Mouse (Mus musculus) thymus, postnatal 36 days (tissue): ENCODE results near the gene Msl3.
"Not testable (repeated sequence)": the region's sequence is repeated elsewhere in the genome, so short reads cannot be mapped to it uniquely, and the experiment has no call there.

ENCODE experiments used
- DNase-seq, 2 experiments: peaks; one replicate each; pipeline ENCODE4 v3.0.0; 2022; ENCODE audit warnings: mixed read lengths in 2 of 2

Gene Msl3

GRCm38 (mm10) chrX:168673525-168674406, at the start of gene Msl3:
Gene Msl3, minus strand, starts transcription at chrX:168673898.
- peak; percentile 79 to 84 for DNase-seq

DNA sequence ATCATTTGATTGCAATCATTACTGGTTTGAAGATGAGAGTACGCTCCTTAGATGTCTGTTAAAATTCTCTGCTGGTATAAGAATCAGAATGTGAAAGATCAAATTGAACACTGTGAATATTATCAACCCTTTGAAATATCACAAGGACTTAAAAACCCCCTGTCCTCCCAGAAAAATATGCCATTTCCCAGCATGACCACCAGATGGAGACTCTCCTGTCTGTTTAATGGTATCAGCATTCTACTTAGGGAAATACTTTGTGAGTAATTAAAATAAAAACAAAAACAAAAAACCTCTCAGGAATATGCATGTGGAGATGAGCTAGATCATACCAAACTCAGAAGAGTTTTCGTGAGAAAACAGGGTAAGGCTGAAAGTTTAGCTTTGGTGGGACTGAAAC, 44.3 kb upstream of the Msl3 start:
- no peak for DNase-seq

- DNase-seq, result no peak
These were observed 787 bp upstream of the Msl3 start for GRCm38 (mm10) chrX:168674407-168674962.

DNA sequence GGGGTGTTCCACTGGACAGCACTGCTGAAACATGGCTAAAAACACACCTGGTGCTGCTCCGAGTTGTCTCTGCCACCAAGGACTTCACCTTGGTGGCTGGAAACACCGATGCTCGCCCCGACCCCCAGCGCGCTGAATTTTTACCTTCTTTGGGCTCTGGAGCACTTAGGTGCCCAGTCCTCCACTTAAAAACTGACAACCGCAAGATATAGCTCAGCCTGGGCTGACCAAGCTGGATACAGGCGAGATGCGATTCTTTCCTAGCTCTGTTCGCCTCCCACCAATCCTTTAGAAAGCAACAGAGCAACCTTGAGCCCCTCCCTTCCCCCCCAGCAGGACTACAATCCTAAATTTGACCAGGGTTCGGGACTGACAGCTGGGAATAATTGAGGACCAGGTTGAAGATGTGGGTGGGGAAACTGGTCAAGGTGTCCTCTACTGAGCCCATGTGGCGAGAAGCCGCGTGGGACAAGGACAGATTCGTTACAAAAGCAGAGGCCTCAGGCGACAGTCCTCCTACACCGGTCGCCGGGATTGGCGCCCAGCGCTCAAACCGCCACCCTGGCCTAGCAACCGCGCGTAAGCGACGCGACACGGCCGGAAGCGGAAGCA, 679 bp downstream of the Msl3 start:
- DNase-seq, result peak in 1 of 2 experiments; percentile 16

- DNase-seq, result peak; percentile 25 to 37
These were observed 1.3 kb downstream of the Msl3 start for GRCm38 (mm10) chrX:168672425-168672824.

DNA sequence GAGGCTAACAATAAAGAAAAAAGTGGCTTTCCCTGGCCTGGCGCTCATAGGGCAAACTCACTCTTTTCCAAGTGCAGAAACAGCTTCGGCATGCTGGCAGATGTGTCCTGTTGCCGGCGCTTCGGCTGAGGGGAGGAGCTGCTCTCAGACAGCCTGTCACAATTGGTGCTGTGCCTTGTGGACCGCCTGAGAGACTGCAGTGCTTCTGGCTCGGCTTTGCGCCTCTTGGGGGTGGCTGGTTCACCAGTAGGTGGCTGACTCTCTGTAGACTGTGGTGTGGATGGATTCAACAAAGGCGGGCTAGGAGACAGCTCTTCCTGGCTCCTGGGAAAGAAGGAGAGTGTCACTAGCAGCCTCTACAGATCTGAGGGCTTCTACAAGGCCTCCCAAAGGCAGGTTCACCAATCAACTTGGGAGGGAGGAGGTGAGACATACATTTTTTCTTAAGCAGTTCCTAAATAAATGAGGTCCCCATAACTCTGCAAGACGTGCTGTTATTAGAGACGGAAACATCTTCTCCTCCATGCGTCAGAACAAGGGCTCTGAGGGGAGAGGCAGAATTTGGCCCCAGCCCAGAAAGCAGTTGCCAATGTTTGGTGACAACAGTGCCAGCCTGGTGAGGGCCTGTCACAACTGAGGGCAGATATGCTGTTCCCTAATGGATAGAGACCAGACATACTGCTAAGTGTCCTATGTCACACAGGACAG, 9.6 kb downstream of the Msl3 start:
- DNase-seq, result no peak

GRCm38 (mm10) chrX:168660236-168660635, 13.5 kb downstream of the Msl3 start:
- DNase-seq, result no peak

DNA sequence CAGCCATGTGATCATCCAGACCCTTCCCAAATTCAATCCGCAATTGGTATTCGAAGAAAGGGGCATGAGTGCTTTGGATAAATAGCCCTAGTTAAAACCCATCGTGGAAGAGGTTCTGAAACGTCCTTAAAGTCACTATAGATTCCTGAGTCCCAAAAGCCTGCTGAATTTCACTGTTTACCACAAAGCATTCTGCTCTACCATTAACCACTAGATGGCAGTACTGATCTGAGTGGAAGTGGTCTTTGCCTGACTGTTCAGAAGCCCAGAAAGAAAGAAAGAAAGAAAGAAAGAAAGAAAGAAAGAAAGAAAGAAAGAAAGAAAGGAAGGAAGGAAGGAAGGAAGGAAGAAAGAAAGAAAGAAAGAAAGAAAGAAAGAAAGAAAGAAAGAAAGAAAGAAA, 13.9 kb downstream of the Msl3 start:
- not testable (repeated sequence) for DNase-seq

GRCm38 (mm10) chrX:168659275-168659674, 14.4 kb downstream of the Msl3 start:
- no peak for DNase-seq

DNA sequence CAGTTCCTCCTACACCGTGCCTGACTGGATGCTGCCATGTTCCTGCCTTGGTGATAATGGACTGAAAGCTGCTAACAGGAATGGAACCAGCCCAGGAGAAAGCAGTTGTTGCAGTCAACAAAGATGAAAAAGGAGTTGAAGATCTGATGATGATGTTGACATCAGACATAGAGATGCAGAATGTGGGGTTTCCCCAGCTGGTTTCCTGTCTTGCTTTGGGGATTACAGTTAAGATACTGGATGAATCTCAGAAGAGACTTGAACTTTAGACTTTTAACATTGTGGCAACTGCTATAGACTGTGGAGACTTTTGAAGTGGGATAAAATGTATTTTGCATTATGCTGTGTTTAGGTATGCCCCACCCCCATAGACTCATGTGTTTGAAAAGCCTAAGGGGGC, 15.9 kb downstream of the Msl3 start:
- no peak for DNase-seq

GRCm38 (mm10) chrX:168649336-168649735, 24.4 kb downstream of the Msl3 start:
- no peak for DNase-seq

GRCm38 (mm10) chrX:168647746-168648145, 26.0 kb downstream of the Msl3 start:
- DNase-seq, result no peak

- DNase-seq, result no peak
These were observed 30.2 kb downstream of the Msl3 start for GRCm38 (mm10) chrX:168643451-168643850.

DNA sequence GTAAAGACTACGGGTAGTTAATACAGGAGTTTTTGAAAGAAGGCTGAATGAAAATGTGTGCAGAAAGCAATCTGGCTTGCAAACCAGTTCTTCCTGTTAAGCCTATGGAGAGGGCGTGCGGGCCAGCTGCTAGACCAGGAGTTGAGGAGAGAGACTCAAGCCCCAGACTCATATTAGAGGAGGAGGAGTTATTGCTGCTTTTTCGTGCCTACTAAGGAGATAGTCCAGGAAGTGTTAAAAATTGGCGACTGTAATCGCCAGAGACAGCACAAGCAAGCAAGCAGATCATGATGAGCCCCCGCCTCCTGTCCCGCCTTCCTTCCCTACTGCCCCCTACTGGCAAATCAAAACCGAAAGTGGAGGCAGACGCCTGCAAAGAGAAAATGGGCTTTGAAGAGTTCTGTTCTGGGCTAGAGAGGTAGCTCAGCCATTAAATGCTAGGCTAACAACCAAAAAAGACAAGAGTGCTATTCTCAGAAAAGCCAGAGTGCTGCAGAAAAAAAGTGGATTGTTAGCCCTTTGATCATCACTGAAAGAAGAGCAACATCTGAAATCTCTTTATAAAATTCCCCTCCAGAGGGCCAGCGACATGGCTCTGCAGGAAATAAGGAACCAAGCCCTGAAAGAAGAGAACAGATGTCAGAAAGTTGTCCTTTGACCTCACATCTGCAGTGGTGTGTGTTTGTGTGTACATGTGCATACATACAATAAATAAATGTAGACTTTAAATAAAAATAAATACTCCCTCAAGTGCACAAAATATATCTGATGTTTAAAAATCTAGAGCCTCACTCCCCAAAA, 33.9 kb downstream of the Msl3 start:
- peak; percentile 68 to 69 for DNase-seq
